Mouse (Mus musculus): ENCODE results near the gene Cebpb. TPM values are rescaled to one million over a fixed set of nuclear protein-coding genes. Genes with fewer than 3 reads are reported as not detected.

The Cebpb gene
- polyA plus RNA-seq, 1 experiment, result 8.7 TPM

GRCm38 (mm10) chr2:167708373-167708772, 19.7 kb downstream of the Cebpb start:
- H3K27me3 ChIP-seq (ENCODE audit: control insufficient read depth, insufficient read depth, low read length), result no peaks in the 10 kb centered on the region
- no peak for DNase-seq
- no peaks in the 10 kb centered on the region for H3K4me1 ChIP-seq (ENCODE audit: control insufficient read depth, insufficient read depth, low read length)
- no peak overlapping the region for H3K4me3 ChIP-seq (replicated peaks; ENCODE audit: insufficient read depth, low read depth, low read length)
- no peak for TF ChIP-seq CTCF (IDR thresholded peaks at IDR 0.05; ENCODE audit: borderline replicate concordance, insufficient read depth, low read depth, low read length)
- TF ChIP-seq POLR2A (IDR thresholded peaks at IDR 0.05; ENCODE audit: borderline replicate concordance, insufficient read depth, low read length), result no peak
- WGBS, result 62% methylated on average over 15 of the region's 15 CpGs
- no peak overlapping the region for H3K27ac ChIP-seq (ENCODE audit: insufficient read depth, low read length)

DNA sequence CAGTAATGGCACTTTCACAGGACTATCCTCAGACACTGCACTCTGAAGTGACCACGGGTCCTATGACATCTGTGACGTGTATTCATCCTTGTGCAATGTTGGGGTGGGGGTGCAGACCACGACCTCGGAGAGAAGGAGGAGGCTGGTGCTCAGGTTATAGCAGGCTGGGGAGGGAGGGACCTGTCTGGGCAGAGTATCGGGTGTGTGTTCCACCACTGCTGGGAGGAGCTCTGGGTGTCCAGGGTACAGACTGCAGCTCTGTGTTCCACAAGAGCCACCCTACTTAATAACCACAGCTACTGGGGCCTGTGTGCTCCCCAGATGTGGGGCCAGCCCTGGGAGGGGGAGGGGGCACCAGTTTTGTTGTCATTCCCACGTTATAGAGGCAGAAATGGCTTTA, 21.3 kb downstream of the Cebpb start:
- Histone ChIP-seq H3K27me3 (ENCODE audit: control insufficient read depth, insufficient read depth, low read length) (no peaks in the 10 kb centered on the region), H3K4me1 (ENCODE audit: control insufficient read depth, insufficient read depth, low read length) (no peaks in the 10 kb centered on the region), H3K27ac (ENCODE audit: insufficient read depth, low read length) (no peak overlapping the region), H3K4me3 (replicated peaks; ENCODE audit: insufficient read depth, low read depth, low read length) (no peak overlapping the region)
- no peak for DNase-seq
- 66% methylated on average over 6 of the region's 6 CpGs for WGBS
- TF ChIP-seq POLR2A (IDR thresholded peaks at IDR 0.05; ENCODE audit: borderline replicate concordance, insufficient read depth, low read length) (no peak), CTCF (IDR thresholded peaks at IDR 0.05; ENCODE audit: borderline replicate concordance, insufficient read depth, low read depth, low read length) (no peak)

GRCm38 (mm10) chr2:167710574-167710973, 21.9 kb downstream of the Cebpb start:
- DNase-seq, result no peak
- WGBS, result 41% methylated on average over 6 of the region's 6 CpGs
- Histone ChIP-seq H3K27me3 (ENCODE audit: control insufficient read depth, insufficient read depth, low read length) (no peaks in the 10 kb centered on the region), H3K4me3 (replicated peaks; ENCODE audit: insufficient read depth, low read depth, low read length) (no peak overlapping the region), H3K4me1 (ENCODE audit: control insufficient read depth, insufficient read depth, low read length) (no peaks in the 10 kb centered on the region), H3K27ac (ENCODE audit: insufficient read depth, low read length) (no peak overlapping the region)
- TF ChIP-seq POLR2A (IDR thresholded peaks at IDR 0.05; ENCODE audit: borderline replicate concordance, insufficient read depth, low read length) (no peak), CTCF (IDR thresholded peaks at IDR 0.05; ENCODE audit: borderline replicate concordance, insufficient read depth, low read depth, low read length) (no peak)

- Histone ChIP-seq H3K4me1 (ENCODE audit: control insufficient read depth, insufficient read depth, low read length) (no peaks in the 10 kb centered on the region), H3K4me3 (replicated peaks; ENCODE audit: insufficient read depth, low read depth, low read length) (no peak overlapping the region), H3K27me3 (ENCODE audit: control insufficient read depth, insufficient read depth, low read length) (no peaks in the 10 kb centered on the region), H3K27ac (ENCODE audit: insufficient read depth, low read length) (no peak overlapping the region)
- no peak for DNase-seq
- 76% methylated on average over 23 of the region's 23 CpGs for WGBS
- no peak for TF ChIP-seq CTCF (IDR thresholded peaks at IDR 0.05; ENCODE audit: borderline replicate concordance, insufficient read depth, low read depth, low read length)
- no peak for TF ChIP-seq POLR2A (IDR thresholded peaks at IDR 0.05; ENCODE audit: borderline replicate concordance, insufficient read depth, low read length)
Measured at GRCm38 (mm10) chr2:167712872-167713821, 24.4 kb downstream of the Cebpb start.

DNA sequence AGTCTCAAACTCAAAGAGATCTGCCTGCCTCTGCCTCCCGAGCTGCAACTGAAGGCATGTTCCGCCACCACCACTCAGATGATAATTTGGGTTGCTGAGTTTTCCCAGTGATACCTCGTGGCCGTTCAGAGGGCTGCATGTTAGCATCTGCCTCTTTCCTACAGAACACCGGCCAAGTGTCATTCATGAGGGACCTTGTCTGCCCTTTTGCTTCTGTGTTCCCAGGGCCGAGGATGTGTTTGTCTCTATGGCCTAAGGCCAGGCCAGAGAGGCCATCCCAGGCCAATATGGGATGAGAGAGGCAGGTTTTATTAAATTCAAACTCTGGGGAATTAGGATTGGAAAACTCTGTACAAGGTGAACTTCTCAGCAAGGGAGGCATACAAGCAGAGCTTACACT, 25.6 kb downstream of the Cebpb start:
- H3K4me3 ChIP-seq (replicated peaks; ENCODE audit: insufficient read depth, low read depth, low read length), result no peak overlapping the region
- no peaks in the 10 kb centered on the region for H3K4me1 ChIP-seq (ENCODE audit: control insufficient read depth, insufficient read depth, low read length)
- H3K27me3 ChIP-seq (ENCODE audit: control insufficient read depth, insufficient read depth, low read length), result no peaks in the 10 kb centered on the region
- DNase-seq, result no peak
- H3K27ac ChIP-seq (ENCODE audit: insufficient read depth, low read length), result no peak overlapping the region
- WGBS, result 83% methylated on average over 6 of the region's 6 CpGs
- TF ChIP-seq CTCF (IDR thresholded peaks at IDR 0.05; ENCODE audit: borderline replicate concordance, insufficient read depth, low read depth, low read length) (no peak), POLR2A (IDR thresholded peaks at IDR 0.05; ENCODE audit: borderline replicate concordance, insufficient read depth, low read length) (no peak)

- H3K4me3 ChIP-seq (replicated peaks; ENCODE audit: insufficient read depth, low read depth, low read length), result no peak overlapping the region
- no peaks in the 10 kb centered on the region for H3K27me3 ChIP-seq (ENCODE audit: control insufficient read depth, insufficient read depth, low read length)
- 76% methylated on average over 6 of the region's 6 CpGs for WGBS
- no peak overlapping the region for H3K27ac ChIP-seq (ENCODE audit: insufficient read depth, low read length)
- DNase-seq, result no peak
- no peaks in the 10 kb centered on the region for H3K4me1 ChIP-seq (ENCODE audit: control insufficient read depth, insufficient read depth, low read length)
- TF ChIP-seq POLR2A (IDR thresholded peaks at IDR 0.05; ENCODE audit: borderline replicate concordance, insufficient read depth, low read length) (no peak), CTCF (IDR thresholded peaks at IDR 0.05; ENCODE audit: borderline replicate concordance, insufficient read depth, low read depth, low read length) (no peak)
Measured at GRCm38 (mm10) chr2:167715008-167715407, 26.3 kb downstream of the Cebpb start.

DNA sequence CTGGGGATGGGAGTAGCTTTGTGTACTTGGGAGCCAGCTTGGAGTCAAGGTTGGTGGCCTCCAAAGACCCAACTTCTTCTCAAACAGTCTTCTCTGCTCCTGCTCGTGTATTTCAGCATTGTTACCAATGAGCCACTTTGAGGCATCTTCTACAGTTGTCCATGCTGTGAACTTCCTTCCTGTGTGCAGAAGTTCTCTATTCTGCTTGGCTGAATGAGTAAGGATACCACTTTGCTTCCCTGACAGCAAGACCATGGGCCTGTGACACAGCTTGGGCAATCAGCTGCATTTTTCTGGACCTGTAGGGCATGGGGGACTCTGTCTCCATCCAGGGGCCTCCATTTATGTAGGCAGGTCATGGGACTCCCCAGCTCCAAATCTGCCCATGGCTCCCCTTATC, 28.5 kb downstream of the Cebpb start:
- H3K4me1 ChIP-seq (ENCODE audit: control insufficient read depth, insufficient read depth, low read length), result no peaks in the 10 kb centered on the region
- H3K27ac ChIP-seq (ENCODE audit: insufficient read depth, low read length), result no peak overlapping the region
- no peak overlapping the region for H3K4me3 ChIP-seq (replicated peaks; ENCODE audit: insufficient read depth, low read depth, low read length)
- TF ChIP-seq CTCF (IDR thresholded peaks at IDR 0.05; ENCODE audit: borderline replicate concordance, insufficient read depth, low read depth, low read length) (no peak), POLR2A (IDR thresholded peaks at IDR 0.05; ENCODE audit: borderline replicate concordance, insufficient read depth, low read length) (no peak)
- WGBS, result 67% methylated on average over 1 of the region's 1 CpGs
- H3K27me3 ChIP-seq (ENCODE audit: control insufficient read depth, insufficient read depth, low read length), result no peaks in the 10 kb centered on the region
- DNase-seq, result no peak

DNA sequence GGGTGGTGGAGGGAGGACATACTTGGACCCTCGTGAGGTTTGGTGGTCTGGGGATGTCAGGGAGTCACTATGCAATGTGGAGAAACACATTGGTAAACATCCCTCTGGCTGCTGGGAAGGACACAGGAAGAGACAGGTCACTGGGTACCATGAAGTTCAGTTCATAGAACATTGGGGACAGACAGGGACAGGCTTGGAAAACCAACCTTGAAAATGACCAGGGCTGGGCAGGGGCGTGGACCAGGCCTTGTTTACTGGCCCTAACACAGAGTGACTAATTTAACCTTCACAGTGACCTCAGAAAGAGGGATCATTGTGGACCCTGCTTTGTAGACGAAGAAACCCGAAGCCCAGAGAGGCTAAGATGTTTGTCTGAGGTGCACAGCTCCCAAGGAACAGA, 30.8 kb downstream of the Cebpb start:
- DNase-seq, result no peak

More for the DNA sequence above, 30.8 kb downstream of the Cebpb start:
- no peak for TF ChIP-seq CTCF (IDR thresholded peaks at IDR 0.05; ENCODE audit: borderline replicate concordance, insufficient read depth, low read depth, low read length)
- H3K27ac ChIP-seq (ENCODE audit: insufficient read depth, low read length), result no peak overlapping the region
- H3K4me1 ChIP-seq (ENCODE audit: control insufficient read depth, insufficient read depth, low read length), result no peaks in the 10 kb centered on the region
- 84% methylated on average over 4 of the region's 4 CpGs for WGBS
- H3K4me3 ChIP-seq (replicated peaks; ENCODE audit: insufficient read depth, low read depth, low read length), result no peak overlapping the region
- no peaks in the 10 kb centered on the region for H3K27me3 ChIP-seq (ENCODE audit: control insufficient read depth, insufficient read depth, low read length)
